Mouse (Mus musculus) left cerebral cortex, adult 9 months (tissue): ENCODE measurements around the gene Itgb1bp1.

ENCODE experiments used
- DNase-seq, 2 experiments: peaks; one replicate each; pipeline ENCODE4 v3.0.0; 2022; ENCODE audit warnings: low spot score in 2 of 2

The Itgb1bp1 gene

DNA sequence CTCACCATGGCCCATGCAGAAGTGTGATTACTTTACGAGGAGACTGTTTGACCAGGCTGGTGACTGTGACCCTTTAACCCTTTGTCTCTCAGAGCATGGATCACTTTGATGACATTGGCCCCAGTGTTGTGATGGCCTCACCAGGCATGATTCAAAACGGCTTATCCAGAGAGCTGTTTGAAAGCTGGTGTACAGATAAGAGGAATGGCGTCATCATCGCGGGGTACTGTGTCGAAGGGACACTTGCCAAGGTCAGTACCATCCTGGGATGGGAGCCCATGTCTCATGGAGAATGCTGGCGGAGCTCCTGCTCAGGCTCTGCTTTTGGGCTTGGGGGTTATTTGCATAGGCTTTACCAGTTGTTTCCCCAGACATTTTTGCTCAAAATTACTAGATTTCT is 15.2 kb upstream of the Itgb1bp1 start:
- no peak for DNase-seq

GRCm38 (mm10) chr12:21298856-21299255 is 12.8 kb upstream of the Itgb1bp1 start:
- DNase-seq = no peak

DNA sequence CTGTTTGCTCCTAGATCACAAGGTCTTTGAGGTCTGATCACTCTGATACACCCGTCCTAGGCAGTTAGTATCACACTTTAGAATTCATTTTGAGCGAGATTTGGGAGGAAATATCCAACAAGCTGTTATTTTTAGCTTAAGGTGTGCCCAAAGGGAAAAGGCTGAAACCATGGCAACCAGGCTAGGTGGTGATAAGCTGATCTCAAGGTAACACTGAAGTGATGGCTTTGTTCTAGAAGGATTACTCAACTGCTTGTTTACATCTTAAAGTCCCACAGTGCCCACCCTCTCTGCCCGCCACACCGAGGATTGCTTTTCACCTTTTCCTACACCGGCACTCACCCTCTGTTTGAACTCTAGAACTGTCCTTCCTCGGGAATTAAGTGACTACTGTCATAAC is 3.6 kb upstream of the Itgb1bp1 start:
- DNase-seq = no peak

DNA sequence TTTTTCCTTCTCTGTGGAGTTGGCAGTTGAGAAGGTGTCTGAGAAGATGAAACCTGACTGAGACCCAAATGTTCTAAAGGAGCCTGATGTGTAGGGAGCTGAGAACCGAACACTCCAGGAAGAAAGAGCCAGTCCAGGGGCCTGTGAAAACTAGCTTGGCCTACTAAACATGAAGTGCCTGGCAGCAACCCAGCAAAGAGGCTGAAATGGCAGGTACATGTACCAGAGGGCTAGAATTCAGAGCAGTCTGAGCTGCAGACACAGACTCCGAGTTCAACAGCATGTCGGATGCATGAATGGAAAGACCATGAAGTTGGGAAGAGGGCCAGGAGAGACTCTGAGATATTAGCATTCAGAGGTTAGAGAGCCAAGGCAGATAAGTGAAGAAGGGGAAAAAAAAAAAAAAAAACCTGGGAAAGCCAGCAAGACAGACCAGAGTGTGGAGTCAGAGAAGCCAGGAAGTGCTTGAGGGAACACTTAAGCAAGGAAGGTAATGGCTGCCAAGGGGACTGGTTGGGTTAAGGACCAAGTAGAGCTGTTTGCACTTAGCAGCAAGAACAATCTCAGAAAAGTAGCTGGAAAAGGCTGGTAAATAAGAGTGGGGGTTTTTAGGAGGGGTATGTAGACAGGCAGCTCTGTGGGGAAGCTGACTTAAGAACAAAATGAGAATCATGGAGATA is 2.8 kb upstream of the Itgb1bp1 start:
- DNase-seq = no peak

DNA sequence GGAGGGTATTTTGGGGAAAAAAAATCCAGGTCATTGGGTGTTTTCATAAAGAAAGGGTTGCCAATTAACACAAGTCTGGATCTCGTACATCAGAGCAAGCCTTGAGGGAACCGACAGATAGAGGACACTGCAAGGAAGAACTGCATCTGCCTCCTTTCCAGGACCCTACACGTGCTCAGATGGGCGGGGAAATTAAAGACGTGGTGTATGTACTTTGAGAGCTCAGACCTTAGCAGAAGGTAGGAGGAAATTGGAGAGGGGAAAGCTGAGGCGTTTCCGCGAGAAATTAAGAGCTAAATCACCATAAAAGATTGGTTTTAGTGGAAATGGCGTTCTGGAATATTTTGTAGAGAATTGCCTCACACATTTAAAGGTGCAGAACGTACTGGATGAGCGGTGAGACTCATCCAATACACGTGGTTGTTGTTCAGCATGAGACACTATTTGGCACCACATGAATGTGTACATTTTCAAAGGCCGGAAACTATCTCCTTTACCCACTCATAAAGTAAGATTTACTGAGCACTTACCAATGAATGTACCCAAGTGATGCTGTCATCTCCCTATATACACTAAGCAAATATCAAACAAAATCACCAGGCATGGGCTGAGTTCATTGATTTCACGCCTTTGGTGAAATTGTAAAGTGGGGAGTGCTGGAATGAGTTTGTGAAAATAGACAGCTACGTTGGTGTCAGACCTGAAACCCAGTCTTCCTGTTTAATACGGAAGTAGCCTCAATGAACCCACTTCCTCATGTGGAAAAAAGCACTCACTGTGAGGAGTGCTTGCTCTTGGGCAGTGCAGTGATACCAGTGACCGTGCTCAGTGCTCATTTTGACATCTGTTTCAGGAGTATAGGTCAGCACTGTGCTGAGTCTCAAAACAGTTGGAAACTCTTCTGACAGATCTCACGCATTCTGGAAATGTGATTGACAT is 897 bp upstream of the Itgb1bp1 start:
- DNase-seq = peak in 1 of 2 experiments; percentile 37

- no peak for DNase-seq
Measured at GRCm38 (mm10) chr12:21285508-21286242, 409 bp downstream of the Itgb1bp1 start.

- DNase-seq = no peak
Measured at GRCm38 (mm10) chr12:21284761-21285441, 1.2 kb downstream of the Itgb1bp1 start, which contains the start of gene Cpsf3. Gene Cpsf3 (plus strand): TSS chr12:21285391.

GRCm38 (mm10) chr12:21277352-21277864 is 8.7 kb downstream of the Itgb1bp1 start:
- no peak for DNase-seq

GRCm38 (mm10) chr12:21274446-21274845 is 11.6 kb downstream of the Itgb1bp1 start:
- no peak for DNase-seq

DNA sequence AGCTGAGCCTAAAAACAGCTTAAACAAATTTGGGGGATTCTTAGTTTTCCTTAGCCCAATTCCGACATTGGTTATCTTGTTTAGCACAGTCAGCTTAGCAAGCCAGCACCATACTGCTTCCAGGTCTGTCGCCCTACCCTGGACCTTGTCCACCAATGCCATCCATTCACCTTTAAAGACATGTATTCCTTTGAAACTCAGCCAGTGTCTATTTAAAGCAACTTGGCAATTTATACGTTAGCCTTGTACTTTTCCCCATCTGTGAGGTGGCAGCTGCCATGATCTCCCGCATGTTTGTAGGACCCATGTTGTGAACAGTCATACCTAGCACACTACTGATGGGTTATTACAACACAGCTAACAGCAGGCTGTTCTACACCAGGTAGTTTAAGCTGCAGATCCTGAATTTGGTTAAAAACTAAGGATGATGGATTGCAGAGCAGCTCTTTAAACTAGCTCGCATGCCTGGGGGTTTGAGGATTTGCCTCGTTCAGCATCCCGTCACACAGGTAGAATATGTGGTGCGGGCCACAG is 17.9 kb downstream of the Itgb1bp1 start:
- no peak for DNase-seq

- DNase-seq = no peak
Measured at GRCm38 (mm10) chr12:21266784-21267098, 19.3 kb downstream of the Itgb1bp1 start.

DNA sequence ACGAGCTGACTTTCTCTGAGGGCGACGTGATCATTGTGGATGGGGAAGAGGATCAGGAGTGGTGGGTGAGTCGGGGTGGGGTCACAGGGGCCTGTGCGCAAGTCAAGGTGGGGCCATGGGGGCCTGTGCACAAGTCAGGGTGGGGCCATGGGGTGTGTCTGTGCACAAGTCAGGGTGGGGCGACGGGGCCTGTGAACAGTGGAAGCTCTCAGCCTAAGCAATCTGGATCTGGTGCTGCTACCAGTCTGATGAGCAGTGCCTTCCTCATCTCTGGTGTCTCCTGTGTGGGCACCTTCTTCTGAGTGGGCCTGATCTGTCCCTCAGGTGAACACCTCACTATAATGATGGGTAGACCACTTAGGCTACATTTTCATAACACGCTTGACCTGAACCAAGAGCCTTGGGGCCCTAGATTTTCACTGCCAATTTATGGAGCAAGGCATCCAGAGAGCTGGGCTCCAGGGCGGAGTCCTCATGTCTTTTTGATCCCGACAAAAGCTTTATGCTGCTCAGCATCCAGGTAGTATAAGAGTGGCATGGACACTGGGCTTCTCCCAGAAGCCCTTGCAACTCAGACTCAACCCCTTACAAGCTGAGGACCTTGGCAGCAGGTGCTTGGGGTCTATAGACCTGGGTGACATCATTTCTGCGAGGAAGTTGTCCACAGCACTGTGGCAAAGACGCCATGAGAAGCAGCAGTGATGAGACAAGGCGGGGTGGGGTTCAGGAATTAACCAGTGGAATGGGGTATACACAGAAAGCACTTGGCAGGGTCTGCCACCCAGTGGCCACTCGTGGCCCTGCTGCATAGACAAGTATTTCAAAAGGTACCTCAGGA is 19.9 kb downstream of the Itgb1bp1 start:
- peak in 1 of 2 experiments; percentile 79 for DNase-seq

GRCm38 (mm10) chr12:21265501-21265900 is 20.6 kb downstream of the Itgb1bp1 start:
- DNase-seq = no peak

DNA sequence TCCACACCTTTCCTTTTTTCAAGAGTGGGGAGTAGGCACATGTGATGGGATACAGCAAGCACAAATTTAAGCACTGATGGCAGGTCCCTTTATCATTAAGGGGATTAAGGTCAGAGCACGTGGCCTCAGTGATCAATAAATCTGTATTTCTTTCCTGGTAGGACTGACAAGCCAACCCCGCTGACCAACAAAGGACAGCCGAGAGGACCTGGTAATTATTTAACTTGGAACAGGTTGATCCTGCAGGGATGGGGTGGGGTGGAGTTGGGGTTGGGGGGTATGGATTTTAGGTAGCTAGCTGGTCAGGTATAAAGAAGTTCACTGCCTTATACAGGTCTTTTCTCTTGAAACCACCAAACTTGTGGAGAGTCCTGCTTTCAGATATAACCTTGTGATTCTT is 21.1 kb downstream of the Itgb1bp1 start:
- no peak for DNase-seq

GRCm38 (mm10) chr12:21264241-21264640 is 21.8 kb downstream of the Itgb1bp1 start:
- DNase-seq = no peak

DNA sequence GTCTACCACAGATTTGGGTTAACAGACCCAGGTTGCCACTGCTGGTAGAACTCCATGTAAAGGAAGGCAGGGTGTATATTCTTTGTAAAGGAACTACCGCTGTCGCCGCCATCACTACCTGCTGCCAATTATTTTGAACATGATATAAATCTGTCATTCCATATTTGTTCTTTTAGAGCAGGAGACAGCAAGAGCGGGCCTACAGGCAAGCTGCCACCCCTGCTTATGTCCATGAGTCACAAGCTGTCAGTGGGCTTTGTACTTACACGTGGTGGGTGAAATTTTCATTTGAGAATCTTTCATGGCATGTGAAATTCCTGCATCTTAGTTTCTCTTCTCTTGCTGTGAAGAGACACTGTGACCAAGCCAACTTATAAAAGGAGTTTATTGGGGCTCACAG is 22.8 kb downstream of the Itgb1bp1 start:
- peak in 1 of 2 experiments; percentile 34 for DNase-seq

- no peak for DNase-seq
Measured at GRCm38 (mm10) chr12:21261521-21261920, 24.6 kb downstream of the Itgb1bp1 start.

- no peak for DNase-seq
Measured at GRCm38 (mm10) chr12:21260494-21261256, 25.4 kb downstream of the Itgb1bp1 start.

GRCm38 (mm10) chr12:21247711-21248392 is 38.2 kb downstream of the Itgb1bp1 start:
- no peak for DNase-seq
